Mouse (Mus musculus) hindbrain, embryonic 14.5 days (tissue): Measurements from ENCODE around the gene Fam71d. TPM values are rescaled to one million over a fixed set of nuclear protein-coding genes. Genes with fewer than 3 reads are reported as not detected.

Experiments
- ATAC-seq: fragments of 200-750 bp; cut with Nextera tagmentation; 2 replicates; pipeline ENCODE4 v1.8.0; 2017; ENCODE audit warnings: moderate number of reproducible peaks, mild to moderate bottlenecking, moderate TSS enrichment, moderate library complexity; ENCODE audit not compliant: low FRiP score
- DNase-seq: peaks from one replicate; pipeline ENCODE4 v3.0.0-alpha.2; 2015; ENCODE audit warnings: low spot score
- H3K27ac ChIP-seq: fragments of 300-500 bp; sonication (generic); 2 replicates; pipeline ENCODE4 v1.5.1; 2014; ENCODE audit warnings: mild to moderate bottlenecking, moderate library complexity
- H3K27me3 ChIP-seq: fragments of 300-500 bp; sonication (generic); 2 replicates; pipeline ENCODE4 v1.6.1; 2014; ENCODE audit warnings: mild to moderate bottlenecking, low read length, mixed read lengths; ENCODE audit not compliant: control insufficient read depth, insufficient read depth
- H3K36me3 ChIP-seq: fragments of 300-500 bp; sonication (generic); replicated peaks from 2 replicates; pipeline ENCODE4 v1.6.1; 2014; ENCODE audit not compliant: control insufficient read depth, insufficient read depth
- H3K4me1 ChIP-seq: fragments of 300-500 bp; sonication (generic); replicated peaks from 2 replicates; pipeline ENCODE4 v1.6.1; 2014; ENCODE audit warnings: antibody characterized with exemption, low read length, mixed read lengths; ENCODE audit not compliant: control insufficient read depth, insufficient read depth
- H3K4me2 ChIP-seq: fragments of 300-500 bp; sonication (generic); replicated peaks from 2 replicates; pipeline ENCODE4 v1.6.1; 2014; ENCODE audit warnings: mild to moderate bottlenecking, moderate library complexity
- H3K4me3 ChIP-seq: fragments of 300-500 bp; sonication (generic); replicated peaks from 2 replicates; pipeline ENCODE4 v1.5.1; 2014; ENCODE audit warnings: mild to moderate bottlenecking, low read length
- H3K9ac ChIP-seq: fragments of 300-500 bp; sonication (generic); 2 replicates; pipeline ENCODE4 v1.6.1; 2014
- H3K9me3 ChIP-seq: fragments of 300-500 bp; sonication (generic); 2 replicates; pipeline ENCODE4 v1.6.1; 2016; ENCODE audit warnings: low read length; ENCODE audit not compliant: control insufficient read depth
- WGBS: fragments of 180-500 bp; shearing (Covaris S2); extraction: QIAGEN DNeasy Blood & Tissue Kit; methylation state at CpG from one replicate; pipeline ENCODE4 v1.1.7; 2014; 5-methylcytosine and 5-hydroxymethylcytosine counted together
- polyA plus RNA-seq: library from polyadenylated mRNA; unstranded; fragments of >200 nt; fragmentation: Nextera tagmentation; extraction: Ambion mirVana; gene quantifications from 2 replicates; pipeline ENCODE4 v1.2.1, GENCODE M21; 2014

The Fam71d gene
- polyA plus RNA-seq, 1 experiment from 2014 or later = 0.64 TPM

DNA sequence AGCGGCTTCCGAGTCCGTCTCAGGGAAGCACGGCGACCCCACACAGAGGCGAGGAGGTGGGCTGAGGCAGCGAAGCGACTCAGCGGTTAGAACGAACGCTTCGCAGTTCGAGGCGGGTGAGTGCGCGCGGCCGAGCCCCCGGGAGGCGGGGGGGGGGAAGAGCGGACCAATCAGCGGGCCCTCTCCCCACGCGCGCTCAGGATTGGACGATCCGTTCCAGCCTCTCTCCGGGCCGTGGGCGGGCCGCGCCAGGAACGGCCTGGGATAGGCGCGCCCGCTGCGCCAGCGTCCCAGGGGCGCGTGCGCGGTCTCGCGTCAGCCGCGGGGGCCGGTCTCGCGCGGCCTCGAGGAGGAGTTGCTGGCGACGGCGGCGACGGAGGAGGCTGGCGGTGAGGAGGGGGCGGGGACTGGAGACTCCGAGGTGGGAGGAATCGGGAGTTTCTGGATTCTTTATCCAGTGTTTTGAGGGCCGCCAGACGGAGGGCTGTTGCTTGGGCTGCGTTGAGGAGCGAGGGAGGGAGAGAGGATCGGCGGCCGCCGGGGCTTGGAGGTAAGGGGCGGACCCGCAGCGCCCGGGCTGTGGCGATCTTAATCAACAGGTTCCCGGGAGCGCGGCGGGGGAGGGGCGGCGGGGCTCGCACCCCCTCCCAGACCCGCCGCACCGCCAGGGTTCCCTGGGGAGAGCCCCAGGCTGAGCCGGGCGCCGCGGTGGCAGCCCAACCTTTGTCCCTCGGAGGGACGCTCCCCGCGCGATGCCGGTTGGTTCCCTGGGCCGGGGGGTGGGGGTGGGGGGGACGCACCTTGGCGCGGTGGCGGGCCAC lies 57.4 kb downstream of the Fam71d start, which contains the start of gene Mpp5:
Gene Mpp5 (plus strand): TSS at position 351 of the 821 bp plus-strand sequence.
- Histone ChIP-seq H3K27me3 (no peaks in the 10 kb centered on the region), H3K9me3 (no peaks in the 10 kb centered on the region), H3K4me3 (peak within 1 kb of the TSS; percentile 83), H3K4me1 (no peaks in the 10 kb centered on the region), H3K36me3 (no peaks in the 10 kb centered on the region), H3K9ac (peak within 1 kb of the TSS; percentile 68), H3K4me2 (peak within 1 kb of the TSS; percentile 93), H3K27ac (peak within 1 kb of the TSS; percentile 66)
- peak; percentile 100 for ATAC-seq
- under 1% methylated on average over 79 of the region's 98 CpGs for WGBS
- DNase-seq = peak; percentile 97

DNA sequence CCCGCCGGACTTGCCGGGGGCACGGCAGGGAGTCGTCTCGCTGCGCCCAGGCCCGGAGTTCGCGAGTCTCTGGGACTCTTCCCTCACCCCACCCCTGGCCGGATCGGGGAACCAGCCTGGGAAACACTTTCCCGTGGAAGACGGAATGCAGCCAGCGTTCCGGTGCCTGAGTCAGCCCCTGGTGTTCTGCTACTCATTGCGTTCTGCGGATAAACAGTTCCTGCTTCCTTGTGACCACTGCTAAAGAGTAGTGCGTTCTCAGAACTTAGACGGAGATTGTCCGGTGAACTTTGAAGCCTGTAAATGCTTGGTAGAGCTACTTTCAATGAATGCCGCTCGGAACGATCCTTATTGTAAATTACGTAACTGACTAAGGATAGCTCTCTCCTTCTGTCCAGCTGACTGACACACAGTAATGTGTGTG lies 58.1 kb downstream of the Fam71d start:
- Histone ChIP-seq H3K4me1 (no peaks in the 10 kb centered on the region), H3K36me3 (no peaks in the 10 kb centered on the region), H3K9ac (peak overlapping the region; percentile 68), H3K9me3 (no peaks in the 10 kb centered on the region), H3K27ac (peak overlapping the region; percentile 66), H3K4me3 (peak overlapping the region; percentile 83), H3K4me2 (peak overlapping the region; percentile 93), H3K27me3 (no peaks in the 10 kb centered on the region)
- whole genome bisulfite sequencing = under 1% methylated on average over 24 of the region's 25 CpGs
- ATAC-seq (peak; percentile 34), DNase-seq (peak; percentile 28)

DNA sequence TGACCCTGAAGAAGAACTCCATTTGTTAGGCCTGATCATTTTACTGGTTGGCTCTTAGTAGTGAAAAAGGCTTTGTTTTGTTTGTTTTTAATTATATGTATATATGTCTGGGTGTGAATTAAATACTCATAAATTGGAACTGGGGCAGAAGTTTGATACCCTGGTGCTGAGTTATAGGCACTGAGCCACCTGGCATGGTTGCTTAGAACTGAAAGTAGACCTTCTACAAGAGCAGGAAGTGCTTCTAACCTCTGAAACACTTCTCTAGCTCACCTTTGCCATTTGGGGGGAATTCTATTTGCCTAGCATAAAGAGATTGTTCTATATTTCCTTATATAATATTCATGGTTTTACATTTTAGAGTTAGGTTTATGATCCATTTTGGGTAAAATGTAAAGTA lies 70.6 kb downstream of the Fam71d start:
- ATAC-seq (no peak), DNase-seq (no peak)
- no peak overlapping the region for H3K27ac ChIP-seq
- no peak overlapping the region for H3K9ac ChIP-seq
- no peaks in the 10 kb centered on the region for H3K36me3 ChIP-seq
- no peaks in the 10 kb centered on the region for H3K4me1 ChIP-seq
- no peak overlapping the region for H3K4me2 ChIP-seq
- H3K27me3 ChIP-seq = no peaks in the 10 kb centered on the region
- no peak overlapping the region for H3K4me3 ChIP-seq
- no peaks in the 10 kb centered on the region for H3K9me3 ChIP-seq

DNA sequence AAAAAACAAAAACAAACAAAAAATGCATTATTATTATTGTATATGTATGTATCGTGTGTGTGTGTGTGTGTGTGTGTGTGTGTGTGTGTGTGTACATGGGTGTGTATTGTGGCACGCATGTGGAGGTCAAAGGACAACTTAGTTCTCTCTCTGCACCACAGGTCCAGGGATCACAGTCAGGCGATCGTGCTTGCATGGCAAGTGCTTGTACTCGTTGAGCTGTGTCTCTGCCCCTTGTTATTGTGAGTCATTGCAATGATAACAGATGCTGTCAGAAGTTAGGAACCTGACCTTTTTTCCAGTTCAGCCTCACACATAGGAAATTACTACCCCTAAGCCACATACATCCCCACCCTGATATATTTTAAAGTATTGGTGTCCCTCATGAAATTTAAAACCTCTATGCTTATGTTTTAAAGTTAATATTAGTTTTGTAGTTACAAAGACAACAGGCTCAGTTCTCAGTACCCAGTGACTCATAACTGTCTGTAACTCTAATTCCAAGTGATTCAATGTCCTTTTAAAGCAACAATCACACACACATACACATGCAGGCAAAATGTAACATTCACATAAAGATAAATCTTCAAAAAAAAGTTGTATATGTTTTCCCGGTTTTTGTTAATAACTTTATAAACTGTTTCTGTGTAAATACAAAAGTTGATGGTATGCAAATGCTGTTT lies 77.8 kb downstream of the Fam71d start:
- H3K27ac ChIP-seq = no peak overlapping the region
- H3K4me3 ChIP-seq = no peak overlapping the region
- ATAC-seq = no peak
- H3K36me3 ChIP-seq = no peaks in the 10 kb centered on the region
- no peak overlapping the region for H3K9ac ChIP-seq
- no peaks in the 10 kb centered on the region for H3K9me3 ChIP-seq
- no peak for DNase-seq
- H3K27me3 ChIP-seq = no peaks in the 10 kb centered on the region
- WGBS = 84% methylated on average over 6 of the region's 6 CpGs
- no peak overlapping the region for H3K4me2 ChIP-seq
- no peaks in the 10 kb centered on the region for H3K4me1 ChIP-seq

DNA sequence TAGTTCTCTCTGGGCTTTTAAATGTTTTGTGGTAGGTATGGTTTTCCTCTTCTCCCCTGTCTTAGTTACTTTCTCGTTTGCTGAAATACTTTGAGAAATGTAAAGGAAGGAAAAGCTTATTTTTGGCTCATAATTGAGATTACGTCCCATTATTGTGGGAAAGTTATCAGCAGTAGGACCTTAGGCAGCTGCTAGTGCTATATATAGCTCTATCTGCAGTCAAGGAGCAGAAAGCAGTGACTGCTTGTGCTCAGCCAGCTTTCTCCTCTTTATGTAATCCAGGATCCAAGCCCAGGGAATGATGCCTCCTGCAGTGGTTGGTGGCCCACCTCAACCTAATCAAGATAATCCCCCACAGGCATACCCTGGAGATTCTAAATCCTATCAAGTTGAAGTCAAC lies 81.9 kb downstream of the Fam71d start:
- Histone ChIP-seq H3K9me3 (no peaks in the 10 kb centered on the region), H3K36me3 (no peaks in the 10 kb centered on the region), H3K4me2 (no peak overlapping the region), H3K27me3 (no peaks in the 10 kb centered on the region), H3K27ac (no peak overlapping the region), H3K4me1 (no peaks in the 10 kb centered on the region), H3K9ac (no peak overlapping the region), H3K4me3 (no peak overlapping the region)
- WGBS = 90% methylated on average over 2 of the region's 2 CpGs
- no peak for ATAC-seq
- no peak for DNase-seq

DNA sequence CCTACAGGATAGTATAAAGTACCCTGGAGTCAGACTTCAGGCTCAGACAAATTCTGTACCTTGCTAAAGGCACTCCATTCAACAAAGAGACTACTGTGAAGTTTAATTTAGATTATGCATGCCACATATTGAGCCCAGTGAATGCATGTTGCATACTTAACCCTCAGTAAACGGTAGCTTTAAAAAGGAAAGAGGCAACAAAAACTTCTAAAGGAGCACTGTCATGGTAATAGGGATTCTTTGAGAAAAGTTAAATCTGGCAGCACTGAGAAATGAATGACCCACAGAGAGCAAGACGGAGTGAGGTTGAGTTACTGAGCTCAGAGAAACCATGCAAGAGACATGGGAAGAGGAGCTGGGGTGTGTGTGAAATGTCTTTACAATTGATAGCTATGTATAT lies 86.6 kb downstream of the Fam71d start:
- DNase-seq (no peak), ATAC-seq (no peak; the same call in 1 of the 2 replicates)
- H3K27ac ChIP-seq = peak overlapping the region; percentile 54; the same call in 1 of the 2 replicates
- no peaks in the 10 kb centered on the region for H3K36me3 ChIP-seq
- H3K4me3 ChIP-seq = no peak overlapping the region
- H3K27me3 ChIP-seq = no peaks in the 10 kb centered on the region
- no peak overlapping the region for H3K4me2 ChIP-seq
- 5% methylated on average over 2 of the region's 2 CpGs for WGBS
- no peak overlapping the region for H3K9ac ChIP-seq
- H3K4me1 ChIP-seq = no peaks in the 10 kb centered on the region
- H3K9me3 ChIP-seq = no peaks in the 10 kb centered on the region

DNA sequence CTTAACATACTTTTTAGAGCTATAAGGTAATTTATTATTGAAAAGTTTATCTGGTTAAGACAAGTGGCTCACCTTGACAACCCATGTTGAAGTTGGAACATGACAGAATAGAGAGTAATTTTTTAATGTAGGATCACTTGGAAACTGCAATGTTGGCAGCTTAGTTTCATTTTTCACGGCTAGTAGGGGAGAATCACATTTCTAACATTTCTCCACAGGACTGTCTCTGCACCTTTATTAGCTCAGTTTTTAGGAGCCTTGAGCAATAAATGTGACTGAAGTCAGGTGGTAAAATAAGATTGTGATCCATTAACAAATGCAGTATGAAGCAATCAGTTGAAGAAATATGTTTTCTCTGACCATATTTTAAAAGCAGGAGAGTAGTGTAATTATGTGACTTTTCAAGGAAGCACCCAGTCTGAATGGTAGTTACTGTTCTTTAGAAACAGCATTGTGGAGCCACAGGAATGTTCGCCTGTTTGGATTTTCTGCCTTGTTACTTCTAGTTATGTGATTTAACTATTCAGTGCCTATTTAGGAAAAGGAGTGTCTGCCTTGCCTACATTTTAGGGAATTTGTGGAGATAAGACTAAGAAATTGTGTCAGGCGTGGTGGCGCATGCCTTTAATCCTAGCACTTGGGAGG lies 87.2 kb downstream of the Fam71d start:
- no peaks in the 10 kb centered on the region for H3K36me3 ChIP-seq
- H3K27ac ChIP-seq = peak overlapping the region; percentile 54
- H3K4me3 ChIP-seq = no peak overlapping the region
- WGBS = 50% methylated on average over 4 of the region's 4 CpGs
- no peak overlapping the region for H3K9ac ChIP-seq
- H3K4me1 ChIP-seq = no peaks in the 10 kb centered on the region
- no peaks in the 10 kb centered on the region for H3K27me3 ChIP-seq
- no peaks in the 10 kb centered on the region for H3K9me3 ChIP-seq
- peak overlapping the region; percentile 8; the same call in 1 of the 2 replicates for H3K4me2 ChIP-seq
- DNase-seq (no peak), ATAC-seq (no peak)
